Mouse (Mus musculus) erythroblast, embryonic 14.5 days (primary cell): ENCODE measurements at regions not wholly inside any gene's neighbourhood (a gene's known extent, or its start where the extent isn't known, plus 50 kb on each side); places are given as distances from the start of the nearest gene placed in this dataset.

Source experiments
- GATA1 ChIP-seq: IDR thresholded peaks from 2 replicates; pipeline ENCODE4 v1.6.1; 2012; ENCODE audit warnings: low read length, inconsistent platforms, mixed read lengths
- TAL1 ChIP-seq: IDR thresholded peaks from 3 replicates; pipeline ENCODE4 v1.6.1; 2012; ENCODE audit warnings: low read length, inconsistent platforms, mixed read lengths

DNA sequence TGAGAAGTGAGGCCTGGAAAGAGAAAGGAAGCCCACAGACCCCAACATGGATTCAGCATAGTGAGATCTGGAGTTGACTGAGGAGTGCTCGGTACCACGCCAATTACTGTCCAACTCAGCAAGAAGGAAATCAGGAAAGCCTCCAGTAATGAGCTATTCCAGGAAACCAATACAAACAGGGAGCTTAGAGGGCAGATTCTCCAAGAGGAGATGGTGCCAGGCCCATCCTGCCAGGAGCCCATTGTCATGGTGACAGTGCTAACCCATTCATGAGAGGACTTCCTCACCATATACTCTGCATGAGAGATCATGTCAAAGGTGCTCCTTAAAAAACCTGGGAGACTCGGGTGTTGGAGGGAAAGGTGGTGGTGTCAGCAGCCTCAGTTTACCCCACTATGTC lies 375.3 kb upstream of the Npvf start:
- TF ChIP-seq GATA1 (no peak), TAL1 (no peak)
